8 mouse cellular contexts compared by ENCODE assay signal in the genomic region with DNA sequence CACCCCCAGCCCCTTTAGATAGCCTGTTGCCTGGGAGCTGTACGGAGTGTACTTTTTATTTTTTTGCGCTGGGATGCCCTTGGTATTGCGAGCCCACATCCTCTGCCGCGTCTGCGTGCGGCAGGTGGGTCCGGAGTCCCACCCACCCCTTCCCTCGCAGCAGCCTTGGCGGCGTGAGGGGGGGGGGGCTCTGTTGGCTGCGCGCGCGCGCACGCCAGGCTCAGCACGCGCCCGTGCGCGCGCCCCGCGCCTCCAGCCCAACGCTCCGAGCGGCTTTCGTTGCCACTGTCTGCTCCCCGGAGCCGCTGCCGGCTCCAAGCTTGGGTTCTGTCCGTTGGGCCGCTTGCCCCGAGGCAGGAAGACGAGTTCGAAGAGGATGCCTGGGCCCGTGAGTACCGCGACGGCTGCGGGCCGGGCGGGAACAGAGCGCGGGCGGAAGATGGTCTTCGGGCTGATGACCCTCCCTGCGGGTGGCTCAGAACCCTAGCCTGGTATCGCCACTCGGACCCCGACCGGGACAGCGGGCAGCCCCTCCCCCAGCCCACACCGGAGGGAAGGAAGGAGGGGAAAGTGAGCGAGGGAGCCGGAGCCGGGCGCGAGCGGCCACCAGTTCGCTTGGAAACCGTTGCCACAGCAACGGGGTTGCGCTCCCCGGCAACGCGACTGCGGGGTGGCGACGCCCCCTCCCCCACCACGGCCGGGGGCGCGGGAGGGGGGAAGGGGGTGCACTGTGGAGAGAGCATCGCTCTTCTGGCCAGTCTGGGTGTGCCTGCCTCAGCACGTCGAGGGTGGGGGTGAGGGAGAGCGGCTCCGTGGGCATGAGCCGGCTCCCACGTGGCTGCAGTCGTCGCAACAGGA. TPM values are rescaled to one million over a fixed set of nuclear protein-coding genes. Genes with fewer than 3 reads are reported as not detected.
DNase-seq lines count a peak whose midpoint lies in the region; ATAC-seq and TF ChIP-seq lines count a peak whose summit lies in the region.

A gene (plus strand): TSS at position 241 of the 858 bp plus-strand sequence.

- TF ChIP-seq CTCF in liver, embryonic 14.5 days (IDR thresholded peaks at IDR 0.05; ENCODE audit: low read depth) = no peak

- peak; percentile 68 for ATAC-seq in kidney, embryonic 15.5 days (replicated peaks; ENCODE audit: low FRiP score)
- peak; percentile 58 for ATAC-seq in frontal cortex, adult (ENCODE audit: low TSS enrichment)
- no peak for ATAC-seq in liver, embryonic 14.5 days (ENCODE audit: insufficient read depth)
- peak; percentile 81 for ATAC-seq in neural tube, embryonic 15.5 days (ENCODE audit: low FRiP score)

- no peaks in the 10 kb centered on the region for H3K27me3 ChIP-seq in kidney, embryonic 15.5 days
- H3K27me3 ChIP-seq in liver, embryonic 14.5 days (ENCODE audit: control insufficient read depth, insufficient read depth, low read length) = peaks cover 20% of the 10 kb centered on the region
- H3K27me3 ChIP-seq in neural tube, embryonic 15.5 days (replicated peaks) = no peaks in the 10 kb centered on the region

- DNase-seq in kidney, adult 11 months = no peak
- peak; percentile 40 to 61 for DNase-seq in cerebellum, adult 18-20 months
- DNase-seq in kidney, postnatal 10 days = peak; percentile 70
- DNase-seq in liver, embryonic 14.5 days (ENCODE audit: low read depth in 3 of 3, low spot score in 3 of 3) = no peak
- DNase-seq in thymus, postnatal 36 days = peak; percentile 67 to 83

- H3K9me3 ChIP-seq in kidney, embryonic 15.5 days (replicated peaks) = no peaks in the 10 kb centered on the region
- H3K9me3 ChIP-seq in liver, embryonic 14.5 days (ENCODE audit: control insufficient read depth, low read length) = no peaks in the 10 kb centered on the region
- H3K9me3 ChIP-seq in neural tube, embryonic 15.5 days (replicated peaks) = no peaks in the 10 kb centered on the region

- no peak for TF ChIP-seq EP300 in liver, embryonic 14.5 days (IDR thresholded peaks at IDR 0.05; ENCODE audit: low read depth)

- under 1% methylated on average over 79 of the region's 84 CpGs for WGBS in kidney, embryonic 15.5 days
- under 1% methylated on average over 77 of the region's 84 CpGs for WGBS in liver, embryonic 14.5 days (ENCODE audit: insufficient replicate concordance)
- WGBS in neural tube, embryonic 15.5 days = under 1% methylated on average over 82 of the region's 84 CpGs

- peak within 1 kb of the TSS; percentile 70 for H3K9ac ChIP-seq in kidney, embryonic 15.5 days
- no peak within 1 kb of the TSS for H3K9ac ChIP-seq in liver, embryonic 14.5 days (replicated peaks)
- peak within 1 kb of the TSS; percentile 92 for H3K9ac ChIP-seq in neural tube, embryonic 15.5 days (replicated peaks)

- peaks cover 30% of the 10 kb centered on the region for H3K36me3 ChIP-seq in kidney, embryonic 15.5 days
- H3K36me3 ChIP-seq in liver, embryonic 14.5 days (replicated peaks; ENCODE audit: control insufficient read depth, insufficient read depth, low read depth) = peaks cover 8% of the 10 kb centered on the region
- H3K36me3 ChIP-seq in neural tube, embryonic 15.5 days = peaks cover 18% of the 10 kb centered on the region

- H3K27ac ChIP-seq in kidney, embryonic 15.5 days = peak within 1 kb of the TSS; percentile 69
- no peak within 1 kb of the TSS for H3K27ac ChIP-seq in liver, embryonic 14.5 days
- peak within 1 kb of the TSS; percentile 98 for H3K27ac ChIP-seq in neural tube, embryonic 15.5 days (replicated peaks)

- peak within 1 kb of the TSS; percentile 70 for H3K4me3 ChIP-seq in kidney, embryonic 15.5 days (replicated peaks)
- peak within 1 kb of the TSS; percentile 14 to 35 for H3K4me3 ChIP-seq in liver, embryonic 14.5 days (ENCODE audit: insufficient read depth in 1 of 2, low read depth in 2 of 2, low read length in 2 of 2)
- peak within 1 kb of the TSS; percentile 88 for H3K4me3 ChIP-seq in neural tube, embryonic 15.5 days (replicated peaks)

- H3K4me1 ChIP-seq in kidney, embryonic 15.5 days = peaks cover 23% of the 10 kb centered on the region
- H3K4me1 ChIP-seq in liver, embryonic 14.5 days (replicated peaks; ENCODE audit: control insufficient read depth in 2 of 2, insufficient read depth in 2 of 2, low read length in 1 of 2) = no peaks in the 10 kb centered on the region
- peaks cover 61% of the 10 kb centered on the region for H3K4me1 ChIP-seq in neural tube, embryonic 15.5 days

- peak within 1 kb of the TSS; percentile 98 for H3K4me2 ChIP-seq in kidney, embryonic 15.5 days
- H3K4me2 ChIP-seq in liver, embryonic 14.5 days (ENCODE audit: low read depth) = peak within 1 kb of the TSS; percentile 55
- peak within 1 kb of the TSS; percentile 89 for H3K4me2 ChIP-seq in neural tube, embryonic 15.5 days

RNA-seq across cellular contexts. Expression of the gene that starts here (rescaled TPM):
- 0.70 and 0.75 TPM in 2 replicates for polyA plus RNA-seq in kidney, embryonic 15.5 days (2015; fragmentation: Nextera tagmentation; extraction: Ambion mirVana)
- polyA plus RNA-seq in liver, embryonic 14.5 days (2012; rRNA removed) = 0.32 and 0.62 TPM in 2 replicates
- 0.14 TPM in 1 of 2 replicates, not detected in the other for polyA plus RNA-seq in liver, embryonic 14.5 days (2014; fragmentation: Nextera tagmentation; extraction: Ambion mirVana)
- 4.2 and 5.8 TPM in 2 replicates for polyA plus RNA-seq in neural tube, embryonic 15.5 days (2015; fragmentation: Nextera tagmentation; extraction: Ambion mirVana)

Comparison
In these comparisons a context has a peak if more than half of its experiments do, and no peak if none do; other contexts are left out.
1. DNase-seq: peak in cerebellum, adult 18-20 months (2 of 2), kidney, postnatal 10 days (single experiment) and thymus, postnatal 36 days (2 of 2); none in kidney, adult 11 months (single experiment) and liver, embryonic 14.5 days (0 of 3).
2. Peak in ATAC-seq, H3K4me3 ChIP-seq, H3K27ac ChIP-seq, H3K9ac ChIP-seq and H3K4me2 ChIP-seq in kidney, embryonic 15.5 days; RNA of the gene not detected or under 1 TPM.
3. H3K4me3 ChIP-seq: peak in every context shown above with its lines; median percentile 88 in neural tube, embryonic 15.5 days; 70 in kidney, embryonic 15.5 days; 24 in liver, embryonic 14.5 days.
4. Peak in every context shown above with its lines, with median percentiles within 50 percentile points of each other: H3K4me2 ChIP-seq.